Mouse (Mus musculus) midbrain, embryonic 13.5 days (tissue): ENCODE data around the gene Nme4. TPM values are rescaled to one million over a fixed set of nuclear protein-coding genes. Genes with fewer than 3 reads are reported as not detected.
"Not testable (repeated sequence)": the region's sequence is repeated elsewhere in the genome, so short reads cannot be mapped to it uniquely, and the experiment has no call there.

ENCODE experiments used
- ATAC-seq: fragments of 200-750 bp; cut with Nextera tagmentation; 2 replicates; pipeline ENCODE4 v1.8.0; 2017; ENCODE audit warnings: mild to moderate bottlenecking, moderate TSS enrichment, moderate library complexity
- H3K27ac ChIP-seq: fragments of 300-500 bp; sonication (generic); 2 replicates; pipeline ENCODE4 v1.5.1; 2015; ENCODE audit warnings: inconsistent platforms, mild to moderate bottlenecking, moderate library complexity
- H3K27me3 ChIP-seq: fragments of 300-500 bp; sonication (generic); 2 replicates; pipeline ENCODE4 v1.6.1; 2015; ENCODE audit warnings: mild to moderate bottlenecking, inconsistent platforms
- H3K36me3 ChIP-seq: fragments of 300-500 bp; sonication (generic); 2 replicates; pipeline ENCODE4 v1.6.1; 2015; ENCODE audit warnings: mild to moderate bottlenecking, inconsistent platforms
- H3K4me1 ChIP-seq: fragments of 300-500 bp; sonication (generic); replicated peaks from 2 replicates; pipeline ENCODE4 v1.6.1; 2015; ENCODE audit warnings: inconsistent platforms
- H3K4me2 ChIP-seq: fragments of 300-500 bp; sonication (generic); replicated peaks from 2 replicates; pipeline ENCODE4 v1.6.1; 2015; ENCODE audit warnings: moderate library complexity, mild to moderate bottlenecking, inconsistent platforms
- H3K4me3 ChIP-seq: fragments of 300-500 bp; sonication (generic); replicated peaks from 2 replicates; pipeline ENCODE4 v1.5.1; 2015; ENCODE audit warnings: mild to moderate bottlenecking, inconsistent platforms
- H3K9ac ChIP-seq: fragments of 300-500 bp; sonication (generic); replicated peaks from 2 replicates; pipeline ENCODE4 v1.6.1; 2015; ENCODE audit warnings: mild to moderate bottlenecking, inconsistent platforms
- H3K9me3 ChIP-seq: fragments of 300-500 bp; sonication (generic); 2 replicates; pipeline ENCODE4 v1.6.1; 2016; ENCODE audit warnings: mild to moderate bottlenecking, inconsistent platforms
- WGBS: fragments of 180-500 bp; shearing (Covaris S2); methylation state at CpG from one replicate; pipeline ENCODE4 v1.1.7; 2015; 5-methylcytosine and 5-hydroxymethylcytosine counted together
- polyA plus RNA-seq: library from polyadenylated mRNA; unstranded; fragments of >200 nt; fragmentation: Nextera tagmentation; extraction: Ambion mirVana; gene quantifications from 2 replicates; pipeline ENCODE4 v1.2.1, GENCODE M21; 2015

Gene Nme4
- polyA plus RNA-seq, 1 experiment from 2014 or later = 36.8 TPM

- Histone ChIP-seq H3K9ac (peak overlapping the region; percentile 81), H3K4me3 (peak overlapping the region; percentile 75), H3K36me3 (peaks cover 44% of the 10 kb centered on the region), H3K27ac (no peak overlapping the region), H3K9me3 (no peaks in the 10 kb centered on the region), H3K4me2 (peak overlapping the region; percentile 93), H3K4me1 (peaks cover 23% of the 10 kb centered on the region), H3K27me3 (peaks cover 15% of the 10 kb centered on the region)
- no peak for ATAC-seq
- WGBS = 85% methylated on average over 7 of the region's 7 CpGs
Measured at GRCm38 (mm10) chr17:26124560-26124959, 29.2 kb upstream of the Nme4 start.

- Histone ChIP-seq H3K36me3 (peaks cover 31% of the 10 kb centered on the region), H3K27ac (no peak within 1 kb of the TSS), H3K27me3 (peaks cover 21% of the 10 kb centered on the region), H3K4me3 (peak within 1 kb of the TSS; percentile 75), H3K4me2 (peak within 1 kb of the TSS; percentile 93), H3K9me3 (no peaks in the 10 kb centered on the region), H3K4me1 (peaks cover 23% of the 10 kb centered on the region), H3K9ac (peak within 1 kb of the TSS; percentile 81)
- peak; percentile 91 for ATAC-seq
- under 1% methylated on average over 32 of the region's 32 CpGs for WGBS
Measured at GRCm38 (mm10) chr17:26123267-26123684, 27.9 kb upstream of the Nme4 start, which contains the start of gene Mrpl28. TSS of gene Mrpl28 (plus strand) at chr17:26123500.

GRCm38 (mm10) chr17:26122431-26123140, 27.2 kb upstream of the Nme4 start:
- H3K9me3 ChIP-seq = no peaks in the 10 kb centered on the region
- peaks cover 28% of the 10 kb centered on the region for H3K27me3 ChIP-seq
- H3K9ac ChIP-seq = no peak overlapping the region; the same call in 1 of the 2 replicates
- H3K4me3 ChIP-seq = no peak overlapping the region
- peaks cover 23% of the 10 kb centered on the region for H3K4me1 ChIP-seq
- ATAC-seq = peak; percentile 21
- peaks cover 24% of the 10 kb centered on the region for H3K36me3 ChIP-seq
- H3K4me2 ChIP-seq = no peak overlapping the region
- 51% methylated on average over 5 of the region's 5 CpGs for WGBS
- H3K27ac ChIP-seq = no peak overlapping the region

- ATAC-seq = peak; percentile 31; the same call in 1 of the 2 replicates
- peaks cover 54% of the 10 kb centered on the region for H3K27me3 ChIP-seq
- WGBS = 45% methylated on average over 33 of the region's 33 CpGs
Measured at GRCm38 (mm10) chr17:26119766-26120710, 24.6 kb upstream of the Nme4 start.

GRCm38 (mm10) chr17:26116503-26117258, 21.3 kb upstream of the Nme4 start:
- no peak overlapping the region for H3K27ac ChIP-seq
- H3K9ac ChIP-seq = no peak overlapping the region
- no peak overlapping the region for H3K4me2 ChIP-seq
- H3K4me1 ChIP-seq = peaks cover 15% of the 10 kb centered on the region
- H3K27me3 ChIP-seq = peaks cover 74% of the 10 kb centered on the region
- ATAC-seq = no peak
- WGBS = 83% methylated on average over 17 of the region's 17 CpGs
- H3K9me3 ChIP-seq = no peaks in the 10 kb centered on the region
- no peaks in the 10 kb centered on the region for H3K36me3 ChIP-seq
- H3K4me3 ChIP-seq = no peak overlapping the region

More at GRCm38 (mm10) chr17:26119766-26120710, 24.6 kb upstream of the Nme4 start:
- H3K4me3 ChIP-seq = no peak overlapping the region
- H3K9me3 ChIP-seq = no peaks in the 10 kb centered on the region
- H3K4me2 ChIP-seq = no peak overlapping the region
- H3K9ac ChIP-seq = no peak overlapping the region
- peaks cover 19% of the 10 kb centered on the region for H3K4me1 ChIP-seq
- peaks cover under 1% of the 10 kb centered on the region; the same call in 1 of the 2 replicates for H3K36me3 ChIP-seq
- no peak overlapping the region for H3K27ac ChIP-seq

- no peak for ATAC-seq
- Histone ChIP-seq H3K9me3 (no peaks in the 10 kb centered on the region), H3K4me1 (peaks cover 19% of the 10 kb centered on the region), H3K4me2 (no peak overlapping the region), H3K27ac (no peak overlapping the region), H3K4me3 (no peak overlapping the region), H3K9ac (no peak overlapping the region), H3K27me3 (peaks cover 77% of the 10 kb centered on the region), H3K36me3 (no peaks in the 10 kb centered on the region)
- WGBS = 47% methylated on average over 3 of the region's 3 CpGs
Measured at GRCm38 (mm10) chr17:26115956-26116487, 20.6 kb upstream of the Nme4 start.

- ATAC-seq = no peak
- Histone ChIP-seq H3K27ac (no peak overlapping the region), H3K36me3 (no peaks in the 10 kb centered on the region), H3K9me3 (no peaks in the 10 kb centered on the region), H3K27me3 (peaks cover 81% of the 10 kb centered on the region), H3K4me1 (peaks cover 22% of the 10 kb centered on the region), H3K4me3 (no peak overlapping the region), H3K9ac (no peak overlapping the region), H3K4me2 (no peak overlapping the region)
- WGBS = 91% methylated on average over 7 of the region's 7 CpGs
Measured at GRCm38 (mm10) chr17:26115205-26115898, 19.9 kb upstream of the Nme4 start.

- not testable (repeated sequence) for H3K4me3 ChIP-seq, ATAC-seq, H3K27ac ChIP-seq, H3K9me3 ChIP-seq, H3K36me3 ChIP-seq, H3K4me2 ChIP-seq, H3K9ac ChIP-seq
- WGBS = 70% methylated on average over 7 of the region's 7 CpGs
- Histone ChIP-seq H3K4me1 (peaks cover 21% of the 10 kb centered on the region), H3K27me3 (peaks cover 81% of the 10 kb centered on the region)
Measured at GRCm38 (mm10) chr17:26114461-26114860, 19.1 kb upstream of the Nme4 start.

GRCm38 (mm10) chr17:26114061-26114460, 18.7 kb upstream of the Nme4 start:
- no peak for ATAC-seq
- Histone ChIP-seq H3K9ac (peak overlapping the region; percentile 85), H3K4me1 (peaks cover 21% of the 10 kb centered on the region), H3K27me3 (peaks cover 77% of the 10 kb centered on the region), H3K9me3 (no peaks in the 10 kb centered on the region), H3K27ac (no peak overlapping the region), H3K4me3 (peak overlapping the region; percentile 77), H3K36me3 (no peaks in the 10 kb centered on the region), H3K4me2 (peak overlapping the region; percentile 93)
- WGBS = 15% methylated on average over 8 of the region's 8 CpGs

GRCm38 (mm10) chr17:26113181-26113948, 18.0 kb upstream of the Nme4 start, which contains the start of gene Tmem8:
TSS of gene Tmem8 (plus strand) at chr17:26113299.
- no peaks in the 10 kb centered on the region for H3K36me3 ChIP-seq
- peak within 1 kb of the TSS; percentile 93 for H3K4me2 ChIP-seq
- peak; percentile 86 for ATAC-seq
- peaks cover 21% of the 10 kb centered on the region for H3K4me1 ChIP-seq
- peaks cover 70% of the 10 kb centered on the region for H3K27me3 ChIP-seq
- H3K27ac ChIP-seq = peak within 1 kb of the TSS; percentile 30
- H3K4me3 ChIP-seq = peak within 1 kb of the TSS; percentile 77
- peak within 1 kb of the TSS; percentile 85 for H3K9ac ChIP-seq
- under 1% methylated on average over 62 of the region's 75 CpGs for WGBS
- H3K9me3 ChIP-seq = no peaks in the 10 kb centered on the region
